Mouse (Mus musculus): ENCODE data around the gene 4930402F06Rik. TPM values are rescaled to one million over a fixed set of nuclear protein-coding genes. Genes with fewer than 3 reads are reported as not detected.

4930402F06Rik gene
- total RNA-seq, 1 experiment, result not detected

DNA sequence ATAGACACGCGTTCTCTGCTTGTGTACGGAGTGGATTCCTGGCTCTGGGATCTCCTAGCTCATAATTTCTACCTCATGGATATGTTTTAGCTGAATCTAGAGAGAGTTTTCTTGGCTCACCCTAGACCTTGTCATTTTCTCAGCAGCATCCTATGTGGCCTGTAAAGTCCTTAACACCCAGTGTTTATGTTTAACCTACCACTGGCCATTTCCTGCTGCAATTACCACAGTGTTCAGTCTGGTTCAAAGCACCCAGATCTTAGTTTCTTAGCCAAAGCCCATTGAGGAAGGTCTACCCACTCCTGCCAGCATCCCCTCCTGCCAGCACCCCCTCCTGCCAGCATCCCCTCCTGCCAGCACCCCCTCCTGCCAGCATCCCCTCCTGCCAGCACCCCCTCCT lies 15.8 kb upstream of the 4930402F06Rik start:
- DNase-seq (ENCODE audit: low read depth, low spot score), result no peak
- TF ChIP-seq ZC3H11A (IDR thresholded peaks at IDR 0.05; ENCODE audit: borderline replicate concordance, low read depth, low read length), result no peak
- no peak for TF ChIP-seq HCFC1 (IDR thresholded peaks at IDR 0.05; ENCODE audit: borderline replicate concordance, insufficient read depth, low read length)
- TF ChIP-seq CHD2 (IDR thresholded peaks at IDR 0.05; ENCODE audit: low read depth, low read length), result no peak
- no peak for TF ChIP-seq MAFK (IDR thresholded peaks at IDR 0.05; ENCODE audit: insufficient read depth, low read depth, low read length)
- TF ChIP-seq ZNF384 (IDR thresholded peaks at IDR 0.05; ENCODE audit: low read depth, low read length), result no peak
- H3K9ac ChIP-seq (ENCODE audit: insufficient read depth, low read depth, low read length, poor library complexity, severe bottlenecking), result no peak overlapping the region
- no peaks in the 10 kb centered on the region for H3K4me1 ChIP-seq (ENCODE audit: control insufficient read depth in 2 of 2, insufficient read depth in 2 of 2, low read length in 2 of 2, poor library complexity in 1 of 2)
- no peak overlapping the region for H3K4me3 ChIP-seq (ENCODE audit: insufficient read depth in 1 of 2, low read depth in 1 of 2, low read length in 2 of 2, poor library complexity in 1 of 2, severe bottlenecking in 1 of 2)
- H3K27ac ChIP-seq (ENCODE audit: insufficient read depth, low read depth, low read length, poor library complexity, severe bottlenecking), result no peak overlapping the region
- H3K9me3 ChIP-seq (ENCODE audit: control insufficient read depth, insufficient read depth, low read depth, low read length), result no peaks in the 10 kb centered on the region
- H3K36me3 ChIP-seq (ENCODE audit: control insufficient read depth, insufficient read depth, low read length, poor library complexity, severe bottlenecking), result peaks cover 6% of the 10 kb centered on the region; the same call in 1 of the 2 replicates
- in situ Hi-C loops (cut with MboI; ENCODE audit: low sequenced_read_pairs in 2 of 2, unreplicated experiment in 2 of 2), result no loop called here

DNA sequence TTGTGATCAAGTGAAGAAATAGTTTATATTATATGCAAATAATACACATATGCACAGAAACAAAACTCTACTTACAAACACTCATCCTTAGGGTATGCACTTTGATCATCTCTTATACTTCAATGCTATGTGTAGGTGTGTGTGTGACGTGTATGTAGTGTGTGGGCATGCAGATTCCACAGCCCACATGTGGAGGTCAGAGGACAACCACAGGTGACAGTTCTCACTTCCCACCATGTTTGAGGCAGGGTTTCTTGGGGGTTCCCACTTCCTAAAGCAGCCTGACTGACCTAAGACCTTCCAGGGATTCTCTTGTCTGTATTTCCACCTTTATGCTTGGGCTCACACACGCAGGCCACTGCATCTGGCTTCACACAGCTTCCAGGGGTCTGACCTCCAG lies 15.3 kb upstream of the 4930402F06Rik start:
- no peak for DNase-seq (ENCODE audit: low read depth, low spot score)
- no peak overlapping the region for H3K9ac ChIP-seq (ENCODE audit: insufficient read depth, low read depth, low read length, poor library complexity, severe bottlenecking)
- H3K4me1 ChIP-seq (ENCODE audit: control insufficient read depth in 2 of 2, insufficient read depth in 2 of 2, low read length in 2 of 2, poor library complexity in 1 of 2), result no peaks in the 10 kb centered on the region
- no peaks in the 10 kb centered on the region for H3K9me3 ChIP-seq (ENCODE audit: control insufficient read depth, insufficient read depth, low read depth, low read length)
- peaks cover 9% of the 10 kb centered on the region; the same call in 1 of the 2 replicates for H3K36me3 ChIP-seq (ENCODE audit: control insufficient read depth, insufficient read depth, low read length, poor library complexity, severe bottlenecking)
- in situ Hi-C loops (cut with MboI; ENCODE audit: low sequenced_read_pairs in 2 of 2, unreplicated experiment in 2 of 2), result no loop called here
- TF ChIP-seq HCFC1 (IDR thresholded peaks at IDR 0.05; ENCODE audit: borderline replicate concordance, insufficient read depth, low read length) (no peak), MAFK (IDR thresholded peaks at IDR 0.05; ENCODE audit: insufficient read depth, low read depth, low read length) (no peak), ZNF384 (IDR thresholded peaks at IDR 0.05; ENCODE audit: low read depth, low read length) (no peak), ZC3H11A (IDR thresholded peaks at IDR 0.05; ENCODE audit: borderline replicate concordance, low read depth, low read length) (no peak), CHD2 (IDR thresholded peaks at IDR 0.05; ENCODE audit: low read depth, low read length) (no peak)
- H3K4me3 ChIP-seq (ENCODE audit: insufficient read depth in 1 of 2, low read depth in 1 of 2, low read length in 2 of 2, poor library complexity in 1 of 2, severe bottlenecking in 1 of 2), result no peak overlapping the region
- H3K27ac ChIP-seq (ENCODE audit: insufficient read depth, low read depth, low read length, poor library complexity, severe bottlenecking), result no peak overlapping the region

DNA sequence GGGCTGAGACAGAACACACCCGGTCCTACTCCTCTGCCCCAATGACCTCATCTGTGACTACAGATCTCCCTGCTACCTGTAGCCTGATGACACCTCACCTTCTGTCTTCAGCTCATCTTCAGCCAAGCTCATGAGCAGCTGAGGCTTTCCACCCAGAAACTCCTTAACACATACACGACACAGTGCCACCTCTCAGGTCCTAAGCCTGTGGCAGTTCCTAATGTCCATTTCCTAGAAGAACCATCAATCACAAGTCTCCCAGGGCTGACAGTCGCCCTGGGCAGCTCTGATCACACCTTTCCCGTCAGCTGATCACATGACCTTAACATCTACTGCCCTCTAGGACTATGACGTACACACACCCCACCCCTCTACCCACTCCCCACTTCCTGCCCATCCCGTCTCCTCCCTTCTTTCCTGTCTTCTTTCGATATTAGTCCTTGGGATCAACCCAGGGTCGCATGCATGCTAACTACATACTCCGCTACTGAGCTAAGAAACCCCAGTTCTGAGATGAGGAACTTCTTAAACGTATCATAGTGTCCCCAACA lies 14.7 kb upstream of the 4930402F06Rik start:
- H3K9me3 ChIP-seq (ENCODE audit: control insufficient read depth, insufficient read depth, low read depth, low read length), result no peaks in the 10 kb centered on the region
- no peak for DNase-seq (ENCODE audit: low read depth, low spot score)
- H3K36me3 ChIP-seq (ENCODE audit: control insufficient read depth, insufficient read depth, low read length, poor library complexity, severe bottlenecking), result peaks cover 10% of the 10 kb centered on the region
- in situ Hi-C loops (cut with MboI; ENCODE audit: low sequenced_read_pairs in 2 of 2, unreplicated experiment in 2 of 2), result no loop called here
- no peaks in the 10 kb centered on the region for H3K4me1 ChIP-seq (ENCODE audit: control insufficient read depth in 2 of 2, insufficient read depth in 2 of 2, low read length in 2 of 2, poor library complexity in 1 of 2)
- no peak overlapping the region for H3K27ac ChIP-seq (ENCODE audit: insufficient read depth, low read depth, low read length, poor library complexity, severe bottlenecking)
- no peak overlapping the region for H3K9ac ChIP-seq (ENCODE audit: insufficient read depth, low read depth, low read length, poor library complexity, severe bottlenecking)
- no peak overlapping the region for H3K4me3 ChIP-seq (ENCODE audit: insufficient read depth in 1 of 2, low read depth in 1 of 2, low read length in 2 of 2, poor library complexity in 1 of 2, severe bottlenecking in 1 of 2)
- TF ChIP-seq ZNF384 (IDR thresholded peaks at IDR 0.05; ENCODE audit: low read depth, low read length), result no peak
- no peak for TF ChIP-seq ZC3H11A (IDR thresholded peaks at IDR 0.05; ENCODE audit: borderline replicate concordance, low read depth, low read length)
- TF ChIP-seq MAFK (IDR thresholded peaks at IDR 0.05; ENCODE audit: insufficient read depth, low read depth, low read length), result no peak
- no peak for TF ChIP-seq HCFC1 (IDR thresholded peaks at IDR 0.05; ENCODE audit: borderline replicate concordance, insufficient read depth, low read length)
- TF ChIP-seq CHD2 (IDR thresholded peaks at IDR 0.05; ENCODE audit: low read depth, low read length), result no peak

GRCm38 (mm10) chr2:35409466-35409865 lies 12.5 kb upstream of the 4930402F06Rik start:
- no peak for TF ChIP-seq CHD2 (IDR thresholded peaks at IDR 0.05; ENCODE audit: low read depth, low read length)
- no peak for TF ChIP-seq HCFC1 (IDR thresholded peaks at IDR 0.05; ENCODE audit: borderline replicate concordance, insufficient read depth, low read length)
- no peak for TF ChIP-seq ZNF384 (IDR thresholded peaks at IDR 0.05; ENCODE audit: low read depth, low read length)
- no peak for TF ChIP-seq MAFK (IDR thresholded peaks at IDR 0.05; ENCODE audit: insufficient read depth, low read depth, low read length)
- no peak for TF ChIP-seq ZC3H11A (IDR thresholded peaks at IDR 0.05; ENCODE audit: borderline replicate concordance, low read depth, low read length)
- Histone ChIP-seq H3K9me3 (ENCODE audit: control insufficient read depth, insufficient read depth, low read depth, low read length) (no peaks in the 10 kb centered on the region), H3K4me1 (ENCODE audit: control insufficient read depth in 2 of 2, insufficient read depth in 2 of 2, low read length in 2 of 2, poor library complexity in 1 of 2) (no peaks in the 10 kb centered on the region), H3K4me3 (ENCODE audit: insufficient read depth in 1 of 2, low read depth in 1 of 2, low read length in 2 of 2, poor library complexity in 1 of 2, severe bottlenecking in 1 of 2) (no peak overlapping the region), H3K9ac (ENCODE audit: insufficient read depth, low read depth, low read length, poor library complexity, severe bottlenecking) (no peak overlapping the region), H3K27ac (ENCODE audit: insufficient read depth, low read depth, low read length, poor library complexity, severe bottlenecking) (no peak overlapping the region), H3K36me3 (ENCODE audit: control insufficient read depth, insufficient read depth, low read length, poor library complexity, severe bottlenecking) (peaks cover 16% of the 10 kb centered on the region)
- no peak for DNase-seq (ENCODE audit: low read depth, low spot score)
- in situ Hi-C loops (cut with MboI; ENCODE audit: low sequenced_read_pairs in 2 of 2, unreplicated experiment in 2 of 2), result no loop called here

Data from ES-E14 (cell line).